Mouse (Mus musculus) stomach, postnatal 0 days (tissue): ENCODE measurements at regions not wholly inside any gene's neighbourhood (a gene's known extent, or its start where the extent isn't known, plus 50 kb on each side); places are given as distances from the start of the nearest gene placed in this dataset.

Source experiments
- CTCF ChIP-seq: IDR thresholded peaks from 2 replicates; pipeline ENCODE4 v1.5.1; 2016; ENCODE audit warnings: antibody characterized with exemption, low read depth, mild to moderate bottlenecking, moderate library complexity
- EP300 ChIP-seq: optimal IDR thresholded peaks from 2 replicates; pipeline ENCODE3; 2016; ENCODE audit warnings: antibody characterized with exemption

- TF ChIP-seq EP300 (no peak), CTCF (no peak)
These were observed 180.9 kb upstream of the Tmco5 start for GRCm38 (mm10) chr2:116697542-116697941.
